Mouse (Mus musculus): ENCODE data around the gene 4921539E11Rik. TPM values are rescaled to one million over a fixed set of nuclear protein-coding genes. Genes with fewer than 3 reads are reported as not detected.

The 4921539E11Rik gene
- total RNA-seq, 1 experiment = not detected

- TF ChIP-seq CHD2 (IDR thresholded peaks at IDR 0.05; ENCODE audit: low read depth, low read length) (no peak), ZC3H11A (IDR thresholded peaks at IDR 0.05; ENCODE audit: borderline replicate concordance, low read depth, low read length) (peak; percentile 75), MAFK (IDR thresholded peaks at IDR 0.05; ENCODE audit: insufficient read depth, low read depth, low read length) (no peak), ZNF384 (IDR thresholded peaks at IDR 0.05; ENCODE audit: low read depth, low read length) (peak; percentile 75), HCFC1 (IDR thresholded peaks at IDR 0.05; ENCODE audit: borderline replicate concordance, insufficient read depth, low read length) (peak; percentile 47)
- Histone ChIP-seq H3K9me3 (ENCODE audit: control insufficient read depth, insufficient read depth, low read depth, low read length) (no peaks in the 10 kb centered on the region), H3K9ac (ENCODE audit: insufficient read depth, low read depth, low read length, poor library complexity, severe bottlenecking) (peak within 1 kb of the TSS; percentile 86), H3K4me1 (ENCODE audit: control insufficient read depth in 2 of 2, insufficient read depth in 2 of 2, low read length in 2 of 2, poor library complexity in 1 of 2) (peaks cover 0 to 2% of the 10 kb centered on the region in 2 experiments; a peak in 1 of 4 replicates), H3K36me3 (ENCODE audit: control insufficient read depth, insufficient read depth, low read length, poor library complexity, severe bottlenecking) (no peaks in the 10 kb centered on the region), H3K27ac (ENCODE audit: insufficient read depth, low read depth, low read length, poor library complexity, severe bottlenecking) (peak within 1 kb of the TSS; percentile 67), H3K4me3 (ENCODE audit: insufficient read depth in 1 of 2, low read depth in 1 of 2, low read length in 2 of 2, poor library complexity in 1 of 2, severe bottlenecking in 1 of 2) (peak within 1 kb of the TSS; percentile 82 to 90)
- peak; percentile 97 for DNase-seq (ENCODE audit: low read depth, low spot score)
- in situ Hi-C loops (cut with MboI; ENCODE audit: low sequenced_read_pairs in 2 of 2, unreplicated experiment in 2 of 2) = no loop called here
Measured at GRCm38 (mm10) chr4:103313587-103314525, 23.2 kb upstream of the 4921539E11Rik start, which contains the start of gene Oma1. Gene Oma1, plus strand, starts transcription at chr4:103313812.

GRCm38 (mm10) chr4:103303851-103304250 lies 13.2 kb upstream of the 4921539E11Rik start:
- Histone ChIP-seq H3K27ac (ENCODE audit: insufficient read depth, low read depth, low read length, poor library complexity, severe bottlenecking) (no peak overlapping the region), H3K9me3 (ENCODE audit: control insufficient read depth, insufficient read depth, low read depth, low read length) (no peaks in the 10 kb centered on the region), H3K9ac (ENCODE audit: insufficient read depth, low read depth, low read length, poor library complexity, severe bottlenecking) (no peak overlapping the region), H3K4me1 (ENCODE audit: control insufficient read depth in 2 of 2, insufficient read depth in 2 of 2, low read length in 2 of 2, poor library complexity in 1 of 2) (peaks cover 0 to 5% of the 10 kb centered on the region in 2 experiments; a peak in 1 of 4 replicates), H3K36me3 (ENCODE audit: control insufficient read depth, insufficient read depth, low read length, poor library complexity, severe bottlenecking) (no peaks in the 10 kb centered on the region), H3K4me3 (ENCODE audit: insufficient read depth in 1 of 2, low read depth in 1 of 2, low read length in 2 of 2, poor library complexity in 1 of 2, severe bottlenecking in 1 of 2) (no peak overlapping the region)
- in situ Hi-C loops (cut with MboI; ENCODE audit: low sequenced_read_pairs in 2 of 2, unreplicated experiment in 2 of 2) = no loop called here
- no peak for TF ChIP-seq MAFK (IDR thresholded peaks at IDR 0.05; ENCODE audit: insufficient read depth, low read depth, low read length)
- TF ChIP-seq ZC3H11A (IDR thresholded peaks at IDR 0.05; ENCODE audit: borderline replicate concordance, low read depth, low read length) = no peak
- no peak for DNase-seq (ENCODE audit: low read depth, low spot score)

- DNase-seq (ENCODE audit: low read depth, low spot score) = no peak
- Histone ChIP-seq H3K36me3 (ENCODE audit: control insufficient read depth, insufficient read depth, low read length, poor library complexity, severe bottlenecking) (no peaks in the 10 kb centered on the region), H3K4me1 (ENCODE audit: control insufficient read depth in 2 of 2, insufficient read depth in 2 of 2, low read length in 2 of 2, poor library complexity in 1 of 2) (peaks cover 0 to 5% of the 10 kb centered on the region in 2 experiments; a peak in 1 of 4 replicates), H3K27ac (ENCODE audit: insufficient read depth, low read depth, low read length, poor library complexity, severe bottlenecking) (no peak overlapping the region), H3K4me3 (ENCODE audit: insufficient read depth in 1 of 2, low read depth in 1 of 2, low read length in 2 of 2, poor library complexity in 1 of 2, severe bottlenecking in 1 of 2) (no peak overlapping the region), H3K9me3 (ENCODE audit: control insufficient read depth, insufficient read depth, low read depth, low read length) (no peaks in the 10 kb centered on the region), H3K9ac (ENCODE audit: insufficient read depth, low read depth, low read length, poor library complexity, severe bottlenecking) (no peak overlapping the region)
- TF ChIP-seq ZC3H11A (IDR thresholded peaks at IDR 0.05; ENCODE audit: borderline replicate concordance, low read depth, low read length) (no peak), ZNF384 (IDR thresholded peaks at IDR 0.05; ENCODE audit: low read depth, low read length) (no peak), CHD2 (IDR thresholded peaks at IDR 0.05; ENCODE audit: low read depth, low read length) (no peak), MAFK (IDR thresholded peaks at IDR 0.05; ENCODE audit: insufficient read depth, low read depth, low read length) (no peak), HCFC1 (IDR thresholded peaks at IDR 0.05; ENCODE audit: borderline replicate concordance, insufficient read depth, low read length) (no peak)
- in situ Hi-C loops (cut with MboI; ENCODE audit: low sequenced_read_pairs in 2 of 2, unreplicated experiment in 2 of 2) = no loop called here
Measured at GRCm38 (mm10) chr4:103299342-103299741, 8.7 kb upstream of the 4921539E11Rik start.

- Histone ChIP-seq H3K27ac (ENCODE audit: insufficient read depth, low read depth, low read length, poor library complexity, severe bottlenecking) (no peak overlapping the region), H3K36me3 (ENCODE audit: control insufficient read depth, insufficient read depth, low read length, poor library complexity, severe bottlenecking) (no peaks in the 10 kb centered on the region), H3K9me3 (ENCODE audit: control insufficient read depth, insufficient read depth, low read depth, low read length) (no peaks in the 10 kb centered on the region), H3K4me3 (ENCODE audit: insufficient read depth in 1 of 2, low read depth in 1 of 2, low read length in 2 of 2, poor library complexity in 1 of 2, severe bottlenecking in 1 of 2) (no peak overlapping the region), H3K9ac (ENCODE audit: insufficient read depth, low read depth, low read length, poor library complexity, severe bottlenecking) (no peak overlapping the region), H3K4me1 (ENCODE audit: control insufficient read depth in 2 of 2, insufficient read depth in 2 of 2, low read length in 2 of 2, poor library complexity in 1 of 2) (no peaks in the 10 kb centered on the region)
- TF ChIP-seq HCFC1 (IDR thresholded peaks at IDR 0.05; ENCODE audit: borderline replicate concordance, insufficient read depth, low read length) (no peak), ZC3H11A (IDR thresholded peaks at IDR 0.05; ENCODE audit: borderline replicate concordance, low read depth, low read length) (no peak), CHD2 (IDR thresholded peaks at IDR 0.05; ENCODE audit: low read depth, low read length) (no peak), ZNF384 (IDR thresholded peaks at IDR 0.05; ENCODE audit: low read depth, low read length) (no peak), MAFK (IDR thresholded peaks at IDR 0.05; ENCODE audit: insufficient read depth, low read depth, low read length) (no peak)
- DNase-seq (ENCODE audit: low read depth, low spot score) = no peak
- in situ Hi-C loops (cut with MboI; ENCODE audit: low sequenced_read_pairs in 2 of 2, unreplicated experiment in 2 of 2) = no loop called here
Measured at GRCm38 (mm10) chr4:103288342-103288741, 2.3 kb downstream of the 4921539E11Rik start.

Measured in ES-E14 (cell line).